Mouse (Mus musculus): Measurements from ENCODE around the gene Rcn3. TPM values are rescaled to one million over a fixed set of nuclear protein-coding genes. Genes with fewer than 3 reads are reported as not detected.
"Not testable (repeated sequence)": the region's sequence is repeated elsewhere in the genome, so short reads cannot be mapped to it uniquely, and the experiment has no call there.

Gene Rcn3
- total RNA-seq, 2 experiments from 2014 or later, result 5.9 to 6.0 TPM

DNA sequence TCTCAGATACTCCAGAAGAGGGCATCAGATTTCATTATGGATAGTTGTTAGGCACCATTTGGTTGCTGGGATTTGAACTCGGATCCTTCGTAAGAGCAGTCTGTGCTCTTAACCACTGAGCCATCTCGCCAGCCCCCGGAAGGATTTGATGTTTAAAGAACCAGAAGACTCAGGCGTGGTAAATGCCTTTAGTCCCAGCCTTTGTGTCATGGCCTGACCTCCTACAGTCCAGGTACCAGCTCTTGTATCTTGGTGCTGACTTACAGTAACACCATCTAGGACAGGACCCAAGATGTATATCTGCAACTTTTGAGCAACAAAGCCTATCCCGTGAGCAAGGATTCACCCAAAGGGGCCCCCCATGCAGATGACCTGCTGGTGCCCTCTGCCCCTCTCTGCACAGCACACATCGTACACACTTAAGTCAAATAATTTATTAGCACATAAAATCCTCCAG is 33.2 kb upstream of the Rcn3 start:
- no peak for DNase-seq (ENCODE audit: low spot score in 2 of 2)

- DNase-seq (ENCODE audit: low spot score in 2 of 2), result peak; percentile 99
These were observed 32.5 kb upstream of the Rcn3 start, which contains the start of gene Rps11 for GRCm38 (mm10) chr7:45124224-45125143. TSS of gene Rps11 (minus strand) at chr7:45124439.

DNA sequence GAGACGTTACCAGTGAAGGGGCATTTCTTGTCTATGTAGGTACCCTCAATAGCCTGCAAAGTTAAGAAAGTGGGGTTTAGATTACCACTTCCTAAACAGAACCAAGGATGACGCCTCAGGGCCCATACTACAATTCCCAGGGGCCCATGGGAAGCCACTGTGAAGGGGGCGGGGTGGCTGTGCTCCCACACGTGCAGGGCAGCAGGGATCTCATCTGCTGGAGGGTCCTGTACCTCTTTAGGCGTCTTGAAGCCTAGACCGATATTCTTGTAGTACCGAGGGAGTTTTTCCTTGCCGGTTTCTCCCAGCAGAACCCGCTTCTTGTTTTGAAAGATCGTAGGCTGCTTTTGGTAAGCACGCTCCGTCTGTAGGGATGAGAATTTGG is 31.2 kb upstream of the Rcn3 start:
- DNase-seq (ENCODE audit: low spot score in 2 of 2), result no peak

DNA sequence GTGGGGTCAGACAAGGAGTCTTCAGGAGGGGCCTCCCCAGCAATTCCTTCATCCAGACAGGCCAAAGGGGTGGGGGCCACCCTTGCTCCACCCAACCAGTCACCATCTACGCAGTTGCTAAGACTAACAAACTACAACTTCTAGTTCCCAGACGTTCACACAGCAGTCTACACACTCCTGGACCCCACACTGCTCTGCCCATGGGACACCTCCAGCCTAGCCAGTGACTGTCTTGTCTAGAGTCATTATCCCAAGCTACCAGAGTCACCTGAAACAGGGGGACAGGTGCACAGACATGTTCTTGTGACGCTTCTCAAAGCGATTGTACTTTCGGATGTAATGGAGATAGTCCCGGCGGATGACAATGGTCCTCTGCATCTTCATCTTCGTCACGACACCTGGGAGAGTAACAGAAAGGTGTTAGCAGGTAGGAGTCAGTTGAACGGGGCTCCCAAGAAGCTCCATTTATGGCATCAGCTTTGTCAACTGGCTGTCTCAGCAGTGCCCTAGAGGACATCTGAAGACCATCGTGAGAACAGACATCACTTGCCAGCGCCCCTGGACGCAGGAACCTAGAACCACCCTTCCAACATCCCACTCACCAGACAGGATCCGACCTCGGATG is 30.7 kb upstream of the Rcn3 start:
- no peak for DNase-seq (ENCODE audit: low spot score in 2 of 2)

GRCm38 (mm10) chr7:45121966-45122365 is 29.9 kb upstream of the Rcn3 start:
- DNase-seq (ENCODE audit: low spot score in 2 of 2), result no peak

- no peak for DNase-seq (ENCODE audit: low spot score in 2 of 2)
These were observed 29.4 kb upstream of the Rcn3 start for GRCm38 (mm10) chr7:45121404-45121803.

DNA sequence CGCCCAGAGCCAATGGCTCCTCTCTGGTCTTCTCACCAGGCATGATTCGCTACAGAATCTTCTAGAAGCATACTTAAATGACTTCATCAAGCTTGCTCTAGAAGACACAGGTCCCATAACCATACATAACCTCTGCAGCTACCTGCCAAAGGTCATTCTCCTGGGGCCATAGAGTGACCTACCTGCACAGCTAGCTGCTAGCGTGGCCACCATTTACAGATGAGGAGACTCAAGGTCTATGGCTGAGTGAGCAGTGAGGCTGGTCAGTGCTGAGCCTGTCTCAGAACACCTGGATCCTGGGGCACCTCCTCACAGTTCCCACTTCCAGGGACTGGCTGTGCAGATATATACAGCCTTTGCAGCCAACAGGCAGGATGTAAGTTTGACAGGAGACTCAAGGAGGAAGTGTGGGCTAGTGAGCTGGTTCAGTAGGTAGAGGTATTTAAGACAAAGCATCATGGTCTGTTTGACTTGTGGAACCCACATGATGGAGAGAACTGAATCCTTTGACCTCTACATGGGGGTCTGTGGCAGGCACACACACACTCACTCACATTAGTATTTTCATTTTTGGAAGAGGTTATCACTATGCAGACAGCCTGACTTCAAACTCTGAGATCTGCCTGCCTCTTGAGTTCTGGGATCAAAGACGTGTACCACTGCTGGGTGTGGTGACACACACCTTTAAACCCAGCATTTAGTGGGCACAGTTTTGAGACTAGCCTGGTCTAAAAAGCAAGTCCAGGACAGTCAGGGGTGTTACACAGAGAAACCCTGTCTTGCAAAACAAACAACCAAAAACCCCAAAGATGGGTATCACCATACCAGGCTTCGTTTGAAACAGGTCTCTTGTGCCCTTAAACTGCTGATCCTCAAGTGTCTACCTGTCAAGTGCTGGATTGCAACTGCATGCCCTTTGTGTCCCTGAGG is 28.0 kb upstream of the Rcn3 start:
- DNase-seq (ENCODE audit: low spot score in 2 of 2), result no peak

GRCm38 (mm10) chr7:45118336-45118735 is 26.3 kb upstream of the Rcn3 start:
- no peak for DNase-seq (ENCODE audit: low spot score in 2 of 2)

GRCm38 (mm10) chr7:45117566-45117965 is 25.5 kb upstream of the Rcn3 start:
- no peak for DNase-seq (ENCODE audit: low spot score in 2 of 2)

GRCm38 (mm10) chr7:45113476-45113875 is 21.5 kb upstream of the Rcn3 start:
- DNase-seq (ENCODE audit: low spot score in 2 of 2), result no peak

- no peak for DNase-seq (ENCODE audit: low spot score in 2 of 2)
These were observed 20.5 kb upstream of the Rcn3 start for GRCm38 (mm10) chr7:45112529-45112928.

DNA sequence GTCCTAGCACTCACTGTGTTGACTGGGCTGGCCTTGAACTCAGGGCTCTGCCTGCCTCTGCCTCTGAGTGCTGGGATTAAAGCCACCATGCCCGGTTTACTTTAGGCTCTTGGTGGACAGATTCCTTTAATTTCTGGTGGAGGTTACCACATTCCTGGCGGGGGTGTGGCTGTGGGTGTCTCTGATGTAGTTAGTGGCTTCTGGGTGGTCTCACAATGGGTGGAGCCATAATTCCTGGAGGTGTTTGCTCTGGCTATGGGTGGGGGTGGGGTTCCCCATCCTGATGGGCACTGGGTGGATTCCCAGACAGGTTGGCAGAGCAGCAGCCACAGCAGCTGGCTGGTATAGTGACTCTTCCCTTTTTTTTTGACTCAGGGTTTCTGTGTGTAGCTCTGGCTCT is 19.9 kb upstream of the Rcn3 start:
- DNase-seq (ENCODE audit: low spot score in 2 of 2), result no peak

DNA sequence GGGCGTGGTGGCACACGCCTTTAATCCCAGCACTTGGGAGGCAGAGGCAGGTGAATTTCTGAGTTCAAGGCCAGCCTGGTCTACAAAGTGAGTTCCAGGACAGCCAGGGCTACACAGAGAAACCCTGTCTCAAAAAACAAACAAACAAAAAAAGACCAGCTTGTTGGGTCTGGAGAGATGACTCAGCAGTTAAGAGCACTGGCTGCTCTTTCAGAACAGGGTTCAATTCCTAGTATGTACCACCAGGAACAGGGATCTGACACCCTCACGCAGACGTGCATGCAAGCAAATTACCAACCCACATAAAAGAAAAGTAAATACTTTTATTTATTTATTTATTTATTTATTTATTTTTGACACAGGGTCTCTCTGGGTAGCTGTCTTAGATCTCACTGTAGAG is 18.1 kb upstream of the Rcn3 start:
- DNase-seq (ENCODE audit: low spot score in 2 of 2), result not testable (repeated sequence)

DNA sequence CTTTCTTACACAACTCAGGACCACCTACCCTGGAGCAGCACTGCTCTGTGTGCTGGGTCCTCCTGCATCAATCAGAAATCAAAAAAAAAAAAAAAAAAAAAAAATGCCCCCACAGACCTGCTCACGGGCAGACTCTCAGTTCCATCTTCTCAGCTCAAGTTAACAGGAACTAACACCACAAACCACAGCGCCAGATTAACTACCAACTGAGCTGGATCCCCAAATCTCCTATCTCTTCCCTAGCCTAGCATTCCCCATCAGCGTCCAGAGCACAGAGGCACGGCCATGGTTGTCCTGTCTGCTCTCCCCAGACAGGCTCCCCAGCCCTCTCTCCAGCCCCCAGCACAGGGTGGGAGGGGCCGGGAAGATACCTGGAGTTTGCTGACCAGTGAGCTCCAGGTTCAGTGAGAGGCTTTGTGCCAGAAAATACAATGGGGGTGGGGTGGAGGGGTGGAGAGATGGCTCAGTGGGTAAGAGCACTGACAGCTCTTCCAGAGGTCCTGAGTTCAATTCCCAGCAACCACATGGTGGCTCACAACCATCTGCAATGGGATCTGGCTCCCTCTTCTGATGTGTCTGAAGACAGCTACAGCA is 15.1 kb upstream of the Rcn3 start:
- no peak for DNase-seq (ENCODE audit: low spot score in 2 of 2)

GRCm38 (mm10) chr7:45106441-45106840 is 14.4 kb upstream of the Rcn3 start:
- DNase-seq (ENCODE audit: low spot score in 2 of 2), result no peak

GRCm38 (mm10) chr7:45105491-45105890 is 13.5 kb upstream of the Rcn3 start:
- DNase-seq (ENCODE audit: low spot score in 2 of 2), result no peak

DNA sequence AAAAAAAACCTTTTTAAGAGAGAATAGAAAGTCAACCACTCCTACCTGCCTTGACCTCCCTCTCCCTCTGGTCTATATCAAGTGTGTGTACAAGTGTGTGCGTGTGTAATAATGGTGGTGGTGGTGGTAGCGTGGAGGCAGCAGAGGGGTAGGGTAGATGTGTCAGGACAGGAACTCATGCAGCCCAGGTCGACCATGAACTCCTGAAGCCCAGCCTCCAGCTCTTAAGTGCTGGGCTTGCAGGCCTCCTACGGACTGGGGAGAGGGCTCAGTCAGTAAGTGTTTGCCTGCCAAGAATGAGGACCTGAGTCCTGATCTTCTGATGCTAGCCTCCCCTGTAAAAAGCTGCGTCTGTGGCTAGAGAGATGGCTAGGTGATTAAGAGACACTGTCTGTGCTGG is 12.9 kb upstream of the Rcn3 start:
- no peak for DNase-seq (ENCODE audit: low spot score in 2 of 2)

DNA sequence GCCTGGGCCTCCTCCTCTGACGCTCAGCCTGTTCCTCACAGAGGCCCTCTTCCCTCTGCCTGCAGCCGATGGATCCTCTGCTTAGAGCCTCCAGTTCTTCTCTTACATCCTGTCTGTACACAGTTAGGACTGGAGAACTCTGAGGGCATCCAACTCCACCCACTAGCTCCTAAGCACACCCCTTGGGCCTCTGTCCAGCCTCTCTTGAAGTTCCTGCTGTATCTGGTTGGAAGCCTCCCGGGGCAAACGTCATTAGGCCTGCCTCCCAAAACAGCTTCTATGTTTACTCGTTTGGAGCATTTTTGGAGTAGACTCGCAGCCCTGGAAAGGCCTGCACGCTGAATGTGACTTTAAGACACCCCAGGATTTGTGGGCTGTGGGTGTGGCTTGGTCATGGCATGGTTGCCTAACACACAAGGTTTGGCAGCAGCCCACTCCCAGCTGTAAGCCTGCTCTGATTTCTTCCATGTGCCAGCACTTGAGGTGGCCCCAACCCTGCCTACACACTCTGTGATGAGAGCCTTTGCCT is 11.7 kb upstream of the Rcn3 start, which contains the start of gene Fcgrt:
TSS of gene Fcgrt (minus strand) at position 200 of the 529 bp plus-strand sequence.
- peak in 1 of 2 experiments; percentile 35 for DNase-seq (ENCODE audit: low spot score in 2 of 2)

DNA sequence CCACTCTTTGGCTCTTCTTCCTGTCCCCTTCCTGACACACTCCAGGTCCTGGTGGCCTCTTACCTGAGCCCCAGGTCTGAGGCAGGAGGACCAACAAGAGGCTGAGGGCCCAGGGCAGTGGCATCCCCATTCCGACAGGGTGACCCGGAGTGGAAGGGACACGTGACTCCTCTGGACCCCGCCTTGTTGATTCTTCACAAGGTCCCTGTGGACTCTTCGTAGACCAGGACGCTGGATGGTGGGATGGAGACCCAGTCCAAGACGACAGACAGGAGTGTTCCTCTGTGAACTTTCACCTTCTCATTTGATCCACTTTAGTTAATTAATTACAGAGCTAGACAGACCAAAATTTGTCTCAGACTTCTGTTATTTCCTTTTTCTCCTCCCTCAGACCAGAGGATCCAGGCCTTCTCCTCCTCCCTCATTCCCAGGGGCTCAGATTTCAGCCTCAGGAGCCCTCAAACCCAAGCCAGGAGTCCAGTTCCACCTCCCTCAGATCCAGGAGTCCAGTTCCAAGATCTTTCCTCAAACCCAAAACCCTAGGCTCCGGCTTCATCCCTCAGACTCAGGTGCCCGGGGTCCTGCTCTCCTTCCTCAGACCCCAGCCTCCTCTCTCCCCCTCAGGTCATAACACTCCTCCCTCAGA is 11.0 kb upstream of the Rcn3 start:
- DNase-seq (ENCODE audit: low spot score in 2 of 2), result no peak

DNA sequence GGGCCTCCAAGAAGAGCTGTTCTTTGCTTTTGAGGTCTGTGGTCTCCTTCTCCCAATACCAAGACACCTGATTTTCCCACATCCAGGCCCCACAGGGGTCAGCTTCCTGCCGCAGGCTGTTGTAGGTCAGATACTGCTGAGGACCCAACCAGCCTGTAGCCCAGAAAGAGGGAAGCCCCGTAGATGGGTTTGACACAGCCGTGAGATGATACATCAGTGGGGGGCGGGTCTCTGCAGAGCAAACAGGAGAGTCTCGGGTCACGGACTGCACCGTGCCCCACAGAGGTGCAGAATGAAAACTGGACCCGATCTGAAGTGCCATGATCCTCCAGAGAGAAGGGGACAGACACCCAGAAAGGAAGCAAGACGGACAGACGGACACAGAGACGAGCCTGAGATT is 10.4 kb upstream of the Rcn3 start:
- DNase-seq (ENCODE audit: low spot score in 2 of 2), result no peak
